Mouse (Mus musculus) G1E (cell line): Measurements from ENCODE around the gene Aldh4a1.

Experiments used
- CTCF ChIP-seq: IDR thresholded peaks from 2 replicates; pipeline ENCODE4 v1.5.1; 2012; ENCODE audit warnings: low read depth, low read length, inconsistent platforms, mixed read lengths
- GATA1 ChIP-seq: IDR thresholded peaks from 2 replicates; pipeline ENCODE4 v1.6.1; 2012; ENCODE audit warnings: borderline replicate concordance, low read length, inconsistent platforms, mixed read lengths
- POLR2AphosphoS5 ChIP-seq: IDR thresholded peaks from 2 replicates; pipeline ENCODE4 v1.6.1; 2012; ENCODE audit warnings: low read depth, low read length, inconsistent platforms; ENCODE audit not compliant: insufficient replicate concordance
- TAL1 ChIP-seq: conservative IDR thresholded peaks from 2 replicates; pipeline ENCODE4 v1.6.1; 2012; ENCODE audit warnings: low read depth, low read length, inconsistent platforms, mixed read lengths

DNA sequence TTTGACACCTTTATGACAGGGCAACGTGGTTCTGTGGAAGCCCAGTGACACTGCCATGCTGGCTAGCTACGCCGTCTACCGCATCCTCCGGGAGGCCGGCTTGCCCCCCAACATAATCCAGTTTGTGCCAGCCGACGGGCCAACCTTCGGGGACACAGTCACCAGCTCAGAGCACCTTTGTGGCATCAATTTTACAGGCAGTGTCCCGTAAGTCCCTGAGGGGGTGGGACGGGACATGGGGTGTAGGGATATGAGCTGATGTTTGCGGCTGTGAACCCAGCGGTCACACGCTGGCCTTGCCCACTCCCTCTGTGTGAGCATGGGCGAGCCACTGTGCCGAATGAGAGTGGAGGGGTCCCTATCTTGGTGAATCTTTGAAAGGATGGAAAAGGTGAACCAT is 15.7 kb downstream of the Aldh4a1 start:
- TF ChIP-seq TAL1: no peak
- TF ChIP-seq CTCF: no peak
- TF ChIP-seq GATA1: no peak
- no peak for TF ChIP-seq POLR2AphosphoS5
